Mouse (Mus musculus): ENCODE results near the gene Gabbr2.

GRCm38 (mm10) chr4:46837362-46837761 lies 154.3 kb downstream of the Gabbr2 start:
- TF ChIP-seq EP300 (optimal IDR thresholded peaks at IDR 0.05) (no peak), CTCF (IDR thresholded peaks at IDR 0.05; ENCODE audit: low read depth) (no peak)

Data from stomach, postnatal 0 days (tissue).